Mouse (Mus musculus) forebrain, embryonic 15.5 days (tissue): ENCODE data around the gene Gm21663. TPM values are rescaled to one million over a fixed set of nuclear protein-coding genes. Genes with fewer than 3 reads are reported as not detected.
"Not testable (repeated sequence)": the region's sequence is repeated elsewhere in the genome, so short reads cannot be mapped to it uniquely, and the experiment has no call there.

Experiments used
- ATAC-seq: fragments of 200-750 bp; cut with Nextera tagmentation; replicated peaks from 2 replicates; pipeline ENCODE4 v1.8.0; 2017; ENCODE audit warnings: mild to moderate bottlenecking, moderate TSS enrichment, moderate library complexity
- H3K27ac ChIP-seq: fragments of 300-500 bp; sonication (generic); replicated peaks from 2 replicates; pipeline ENCODE4 v1.5.1; 2015; ENCODE audit warnings: mild to moderate bottlenecking, inconsistent platforms
- H3K27me3 ChIP-seq: fragments of 300-500 bp; sonication (generic); 2 replicates; pipeline ENCODE4 v1.6.1; 2015; ENCODE audit warnings: inconsistent platforms
- H3K36me3 ChIP-seq: fragments of 300-500 bp; sonication (generic); 2 replicates; pipeline ENCODE4 v1.6.1; 2015; ENCODE audit warnings: mild to moderate bottlenecking, inconsistent platforms
- H3K4me1 ChIP-seq: fragments of 300-500 bp; sonication (generic); 2 replicates; pipeline ENCODE4 v1.6.1; 2015; ENCODE audit warnings: inconsistent platforms
- H3K4me2 ChIP-seq: fragments of 300-500 bp; sonication (generic); replicated peaks from 2 replicates; pipeline ENCODE4 v1.6.1; 2015; ENCODE audit warnings: mild to moderate bottlenecking, inconsistent platforms
- H3K4me3 ChIP-seq: fragments of 300-500 bp; sonication (generic); 2 replicates; pipeline ENCODE4 v1.5.1; 2015; ENCODE audit warnings: mild to moderate bottlenecking, inconsistent platforms
- H3K9ac ChIP-seq: fragments of 300-500 bp; sonication (generic); replicated peaks from 2 replicates; pipeline ENCODE4 v1.6.1; 2015; ENCODE audit warnings: mild to moderate bottlenecking, inconsistent platforms
- H3K9me3 ChIP-seq: fragments of 300-500 bp; sonication (generic); 2 replicates; pipeline ENCODE4 v1.6.1; 2016; ENCODE audit warnings: inconsistent platforms
- WGBS: fragments of 180-500 bp; shearing (Covaris S2); methylation state at CpG from one replicate; pipeline ENCODE4 v1.1.7; 2015; ENCODE audit warnings: mixed read lengths; 5-methylcytosine and 5-hydroxymethylcytosine counted together
- polyA plus RNA-seq: library from polyadenylated mRNA; unstranded; fragments of >200 nt; fragmentation: Nextera tagmentation; extraction: Ambion mirVana; gene quantifications from 2 replicates; pipeline ENCODE4 v1.2.1, GENCODE M21; 2015

The Gm21663 gene
- polyA plus RNA-seq: not detected in 2 replicates

GRCm38 (mm10) chr5:25942281-25942680 lies at the start of gene Gm21663:
Gene Gm21663 (minus strand): TSS chr5:25942381.
- H3K4me2 ChIP-seq, H3K4me1 ChIP-seq, H3K27me3 ChIP-seq, ATAC-seq, H3K9me3 ChIP-seq, H3K4me3 ChIP-seq, H3K9ac ChIP-seq, H3K27ac ChIP-seq, H3K36me3 ChIP-seq: not testable (repeated sequence)
- 47% methylated on average over 2 of the region's 2 CpGs for WGBS

GRCm38 (mm10) chr5:25988550-25988949 lies 46.4 kb upstream of the Gm21663 start, which contains the start of gene Gm21698:
Gene Gm21698 (minus strand): TSS chr5:25988650.
- H3K36me3 ChIP-seq, ATAC-seq, H3K27ac ChIP-seq, H3K4me2 ChIP-seq, H3K4me1 ChIP-seq, H3K27me3 ChIP-seq, H3K4me3 ChIP-seq, H3K9ac ChIP-seq, H3K9me3 ChIP-seq: not testable (repeated sequence)
- WGBS: no CpG with 5 or more reads among the region's 3 CpGs

GRCm38 (mm10) chr5:25972563-25972962 lies 30.4 kb upstream of the Gm21663 start, which contains the start of gene Gm21680:
Gene Gm21680 (minus strand): TSS chr5:25972663.
- H3K27ac ChIP-seq, H3K4me3 ChIP-seq, H3K9ac ChIP-seq, H3K4me1 ChIP-seq, H3K36me3 ChIP-seq, H3K27me3 ChIP-seq, H3K4me2 ChIP-seq, ATAC-seq, H3K9me3 ChIP-seq: not testable (repeated sequence)
- no CpG with 5 or more reads among the region's 2 CpGs for WGBS

GRCm38 (mm10) chr5:25957050-25957449 lies 14.9 kb upstream of the Gm21663 start:
- H3K4me2 ChIP-seq: peak overlapping the region; percentile 33; the same call in 1 of the 2 replicates
- not testable (repeated sequence) for H3K9ac ChIP-seq, H3K27me3 ChIP-seq, H3K27ac ChIP-seq, H3K4me1 ChIP-seq, H3K9me3 ChIP-seq, H3K36me3 ChIP-seq
- WGBS: 70% methylated on average over 17 of the region's 17 CpGs
- H3K4me3 ChIP-seq: peak overlapping the region; percentile 9; the same call in 1 of the 2 replicates
- peak; percentile 8; the same call in 1 of the 2 replicates for ATAC-seq

- H3K4me3 ChIP-seq: peak overlapping the region; percentile 9; the same call in 1 of the 2 replicates
- H3K27me3 ChIP-seq, H3K27ac ChIP-seq, H3K9ac ChIP-seq, H3K36me3 ChIP-seq, H3K4me1 ChIP-seq, H3K9me3 ChIP-seq: not testable (repeated sequence)
- H3K4me2 ChIP-seq: peak overlapping the region; percentile 33
- 42% methylated on average over 32 of the region's 32 CpGs for WGBS
- ATAC-seq: peak; percentile 67
Observed at GRCm38 (mm10) chr5:25956611-25957010, 14.4 kb upstream of the Gm21663 start.

- H3K4me1 ChIP-seq, H3K9ac ChIP-seq, H3K4me2 ChIP-seq, H3K9me3 ChIP-seq, H3K27ac ChIP-seq, H3K27me3 ChIP-seq, H3K36me3 ChIP-seq, H3K4me3 ChIP-seq, ATAC-seq: not testable (repeated sequence)
- 83% methylated on average over 2 of the region's 2 CpGs for WGBS
Observed at GRCm38 (mm10) chr5:25954317-25954716, 12.1 kb upstream of the Gm21663 start, which contains the start of gene Gm21671. Gene Gm21671 (minus strand): TSS chr5:25954417.

GRCm38 (mm10) chr5:25945391-25945790 lies 3.2 kb upstream of the Gm21663 start:
- H3K27me3 ChIP-seq, H3K27ac ChIP-seq, H3K9me3 ChIP-seq, ATAC-seq, H3K4me2 ChIP-seq, H3K4me1 ChIP-seq, H3K9ac ChIP-seq, H3K36me3 ChIP-seq, H3K4me3 ChIP-seq: not testable (repeated sequence)
- WGBS: 87% methylated on average over 2 of the region's 2 CpGs

- Histone ChIP-seq H3K4me2 (no peak overlapping the region), H3K9ac (no peak overlapping the region), H3K4me1 (peaks cover 4% of the 10 kb centered on the region; the same call in 1 of the 2 replicates), H3K27ac (no peak overlapping the region), H3K27me3 (no peaks in the 10 kb centered on the region), H3K4me3 (no peak overlapping the region), H3K9me3 (no peaks in the 10 kb centered on the region), H3K36me3 (no peaks in the 10 kb centered on the region)
- 0 out of 2 replicates have a peak, but pooled peaks have one; percentile 43 for ATAC-seq
- WGBS: 93% methylated on average over 1 of the region's 1 CpGs
Observed at GRCm38 (mm10) chr5:25891321-25891720, 50.9 kb downstream of the Gm21663 start.

- Histone ChIP-seq H3K4me3 (no peak overlapping the region), H3K9me3 (peaks cover 3% of the 10 kb centered on the region; the same call in 1 of the 2 replicates), H3K4me1 (peaks cover 4% of the 10 kb centered on the region; the same call in 1 of the 2 replicates), H3K27ac (no peak overlapping the region), H3K36me3 (no peaks in the 10 kb centered on the region), H3K27me3 (no peaks in the 10 kb centered on the region), H3K9ac (no peak overlapping the region), H3K4me2 (no peak overlapping the region)
- no peak for ATAC-seq
- WGBS: 35% methylated on average over 3 of the region's 3 CpGs
Observed at GRCm38 (mm10) chr5:25889746-25890382, 52.3 kb downstream of the Gm21663 start.

GRCm38 (mm10) chr5:25886708-25887107 lies 55.5 kb downstream of the Gm21663 start:
- H3K27me3 ChIP-seq: no peaks in the 10 kb centered on the region
- no peak overlapping the region for H3K9ac ChIP-seq
- WGBS: 84% methylated on average over 3 of the region's 3 CpGs
- no peaks in the 10 kb centered on the region for H3K36me3 ChIP-seq
- no peak for ATAC-seq
- peaks cover 4% of the 10 kb centered on the region; the same call in 1 of the 2 replicates for H3K4me1 ChIP-seq
- H3K4me2 ChIP-seq: no peak overlapping the region
- no peak overlapping the region for H3K4me3 ChIP-seq
- H3K9me3 ChIP-seq: peaks cover 7% of the 10 kb centered on the region; the same call in 1 of the 2 replicates
- H3K27ac ChIP-seq: no peak overlapping the region
